Mouse (Mus musculus) kidney, embryonic 14.5 days (tissue): ENCODE data around the gene Pja2. TPM values are rescaled to one million over a fixed set of nuclear protein-coding genes. Genes with fewer than 3 reads are reported as not detected.
A peak's percentile ranks its signal among the peaks of the same experiment; 100 is the strongest.
"Not testable (repeated sequence)": the region's sequence is repeated elsewhere in the genome, so short reads cannot be mapped to it uniquely, and the experiment has no call there.

Experiments used
- ATAC-seq: fragments of 200-750 bp; cut with Nextera tagmentation; 2 replicates; pipeline ENCODE4 v1.8.0; 2017; ENCODE audit warnings: moderate number of reproducible peaks, mild to moderate bottlenecking, moderate TSS enrichment, moderate library complexity; ENCODE audit not compliant: low FRiP score, low TSS enrichment
- H3K27ac ChIP-seq: fragments of 300-500 bp; sonication (generic); 2 replicates; pipeline ENCODE4 v1.5.1; 2014; ENCODE audit warnings: low read depth, mild to moderate bottlenecking, low read length, moderate library complexity, mixed read lengths
- H3K27me3 ChIP-seq: fragments of 300-500 bp; sonication (generic); 2 replicates; pipeline ENCODE4 v1.6.1; 2014; ENCODE audit warnings: mild to moderate bottlenecking, low read length; ENCODE audit not compliant: control insufficient read depth, insufficient read depth
- H3K36me3 ChIP-seq: fragments of 300-500 bp; sonication (generic); 2 replicates; pipeline ENCODE4 v1.6.1; 2014; ENCODE audit warnings: low read length, mixed read lengths; ENCODE audit not compliant: control insufficient read depth, insufficient read depth
- H3K4me1 ChIP-seq: fragments of 300-500 bp; sonication (generic); 2 replicates; pipeline ENCODE4 v1.6.1; 2014; ENCODE audit warnings: low read length, mixed read lengths; ENCODE audit not compliant: control insufficient read depth, insufficient read depth
- H3K4me2 ChIP-seq: fragments of 300-500 bp; sonication (generic); replicated peaks from 2 replicates; pipeline ENCODE4 v1.6.1; 2014; ENCODE audit warnings: low read depth, mild to moderate bottlenecking, low read length
- H3K4me3 ChIP-seq: fragments of 300-500 bp; sonication (generic); 2 replicates; pipeline ENCODE4 v1.5.1; 2014; ENCODE audit warnings: mild to moderate bottlenecking, low read length
- H3K9ac ChIP-seq: fragments of 300-500 bp; sonication (generic); 2 replicates; pipeline ENCODE4 v1.6.1; 2014; ENCODE audit warnings: low read depth, mild to moderate bottlenecking, low read length, moderate library complexity
- H3K9me3 ChIP-seq: fragments of 300-500 bp; sonication (generic); 2 replicates; pipeline ENCODE4 v1.6.1; 2016; ENCODE audit warnings: low read length; ENCODE audit not compliant: control insufficient read depth
- WGBS: fragments of 180-500 bp; shearing (Covaris S2); extraction: QIAGEN DNeasy Blood & Tissue Kit; methylation state at CpG from one replicate; pipeline ENCODE4 v1.1.7; 2014; 5-methylcytosine and 5-hydroxymethylcytosine counted together
- polyA plus RNA-seq: library from polyadenylated mRNA; unstranded; fragments of >200 nt; fragmentation: Nextera tagmentation; extraction: Ambion mirVana; gene quantifications from 2 replicates; pipeline ENCODE4 v1.2.1, GENCODE M21; 2014

Gene Pja2
- polyA plus RNA-seq, 1 experiment from 2014 or later = 64.7 TPM

- Histone ChIP-seq H3K36me3 (peaks cover 11% of the 10 kb centered on the region; the same call in 1 of the 2 replicates), H3K27me3 (no peaks in the 10 kb centered on the region), H3K4me2 (no peak overlapping the region), H3K27ac (no peak overlapping the region), H3K9ac (no peak overlapping the region), H3K4me3 (no peak overlapping the region), H3K9me3 (no peaks in the 10 kb centered on the region), H3K4me1 (no peaks in the 10 kb centered on the region)
- no peak for ATAC-seq
- 94% methylated on average over 5 of the region's 5 CpGs for WGBS
Measured at GRCm38 (mm10) chr17:64297628-64298027, 34.1 kb downstream of the Pja2 start.

GRCm38 (mm10) chr17:64292740-64293139 lies 39.0 kb downstream of the Pja2 start:
- H3K9ac ChIP-seq = no peak overlapping the region
- no peak overlapping the region for H3K27ac ChIP-seq
- ATAC-seq = no peak
- no peak overlapping the region for H3K4me3 ChIP-seq
- H3K9me3 ChIP-seq = no peaks in the 10 kb centered on the region
- no peak overlapping the region for H3K4me2 ChIP-seq
- WGBS = 93% methylated on average over 8 of the region's 8 CpGs
- H3K36me3 ChIP-seq = peaks cover 32% of the 10 kb centered on the region; the same call in 1 of the 2 replicates
- H3K27me3 ChIP-seq = no peaks in the 10 kb centered on the region
- no peaks in the 10 kb centered on the region for H3K4me1 ChIP-seq

- Histone ChIP-seq H3K9ac (no peak overlapping the region), H3K27me3 (no peaks in the 10 kb centered on the region), H3K4me3 (no peak overlapping the region), H3K4me2 (no peak overlapping the region), H3K4me1 (no peaks in the 10 kb centered on the region), H3K36me3 (peaks cover 50% of the 10 kb centered on the region; the same call in 1 of the 2 replicates), H3K9me3 (no peaks in the 10 kb centered on the region), H3K27ac (no peak overlapping the region)
- no peak for ATAC-seq
- WGBS = 66% methylated on average over 4 of the region's 4 CpGs
Measured at GRCm38 (mm10) chr17:64289684-64290083, 42.0 kb downstream of the Pja2 start.

- WGBS = 93% methylated on average over 7 of the region's 7 CpGs
- H3K4me3 ChIP-seq = no peak overlapping the region
- no peak for ATAC-seq
- no peak overlapping the region for H3K9ac ChIP-seq
- H3K36me3 ChIP-seq = peaks cover 57% of the 10 kb centered on the region
- no peak overlapping the region for H3K4me2 ChIP-seq
- H3K27ac ChIP-seq = no peak overlapping the region
- no peaks in the 10 kb centered on the region for H3K4me1 ChIP-seq
- H3K27me3 ChIP-seq = no peaks in the 10 kb centered on the region
- no peaks in the 10 kb centered on the region for H3K9me3 ChIP-seq
Measured at GRCm38 (mm10) chr17:64288000-64288399, 43.7 kb downstream of the Pja2 start.

- Histone ChIP-seq H3K4me1 (no peaks in the 10 kb centered on the region), H3K4me3 (no peak overlapping the region), H3K36me3 (peaks cover 62% of the 10 kb centered on the region), H3K4me2 (no peak overlapping the region), H3K27me3 (no peaks in the 10 kb centered on the region), H3K27ac (no peak overlapping the region), H3K9ac (no peak overlapping the region), H3K9me3 (no peaks in the 10 kb centered on the region)
- ATAC-seq = no peak
- WGBS = 87% methylated on average over 3 of the region's 3 CpGs
Measured at GRCm38 (mm10) chr17:64286836-64287235, 44.9 kb downstream of the Pja2 start.

DNA sequence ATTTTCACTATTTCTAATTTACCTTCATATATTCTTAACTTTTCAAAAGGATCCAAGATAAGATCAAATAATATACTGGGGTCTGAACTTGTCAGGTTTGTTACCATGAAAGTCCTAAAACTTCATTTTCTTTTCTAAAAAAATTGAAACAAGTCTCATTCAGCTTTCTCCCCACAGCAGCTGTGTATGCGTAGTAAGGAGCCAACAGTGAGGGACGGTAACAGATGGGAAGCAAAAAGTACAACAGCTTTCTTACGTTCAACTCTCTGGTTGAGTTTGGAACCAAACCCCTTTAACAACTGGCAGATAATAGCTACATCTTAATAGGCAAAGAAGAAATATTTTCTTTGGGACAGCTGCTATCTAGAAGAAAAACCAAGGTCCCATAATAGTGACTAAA lies 50.3 kb downstream of the Pja2 start:
- not testable (repeated sequence) for H3K9ac ChIP-seq, H3K4me1 ChIP-seq, H3K4me3 ChIP-seq, H3K27ac ChIP-seq, ATAC-seq, H3K9me3 ChIP-seq, H3K4me2 ChIP-seq, H3K27me3 ChIP-seq
- 76% methylated on average over 3 of the region's 3 CpGs for WGBS
- H3K36me3 ChIP-seq = peaks cover 41% of the 10 kb centered on the region

DNA sequence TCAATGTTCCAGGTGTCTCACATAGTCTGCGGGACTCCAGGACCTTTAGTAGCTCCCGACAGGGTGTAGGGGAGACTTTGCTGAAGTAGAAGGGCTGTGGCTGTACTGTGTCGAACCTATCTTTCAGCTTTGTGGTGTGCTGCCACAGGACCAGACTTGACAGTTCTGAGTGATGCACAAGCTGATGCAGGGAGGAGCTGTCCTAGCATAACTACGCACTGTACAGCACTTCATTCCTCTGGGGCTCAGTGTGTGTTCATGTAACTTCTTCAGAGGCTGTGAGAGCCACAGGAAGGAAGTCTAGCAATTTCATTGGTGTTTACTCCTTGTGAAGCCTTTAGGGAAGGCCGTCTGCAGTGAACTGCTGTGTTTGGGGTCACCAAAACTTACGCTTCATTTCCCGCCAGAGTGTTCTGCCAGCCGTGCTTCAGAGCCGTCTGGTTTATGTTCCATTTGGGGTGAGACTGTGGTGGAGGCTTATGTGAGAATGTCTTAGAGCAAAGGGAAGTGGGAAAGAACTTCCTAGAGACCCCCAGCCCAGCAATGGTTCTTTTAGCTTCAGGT lies 54.0 kb downstream of the Pja2 start:
- 54% methylated on average over 9 of the region's 9 CpGs for WGBS
- peak; percentile 25; the same call in 1 of the 2 replicates for ATAC-seq
- Histone ChIP-seq H3K4me1 (peaks cover 6% of the 10 kb centered on the region), H3K9ac (no peak overlapping the region), H3K36me3 (peaks cover 14% of the 10 kb centered on the region; the same call in 1 of the 2 replicates), H3K4me2 (no peak overlapping the region), H3K9me3 (no peaks in the 10 kb centered on the region), H3K27me3 (no peaks in the 10 kb centered on the region), H3K27ac (no peak overlapping the region), H3K4me3 (no peak overlapping the region)

DNA sequence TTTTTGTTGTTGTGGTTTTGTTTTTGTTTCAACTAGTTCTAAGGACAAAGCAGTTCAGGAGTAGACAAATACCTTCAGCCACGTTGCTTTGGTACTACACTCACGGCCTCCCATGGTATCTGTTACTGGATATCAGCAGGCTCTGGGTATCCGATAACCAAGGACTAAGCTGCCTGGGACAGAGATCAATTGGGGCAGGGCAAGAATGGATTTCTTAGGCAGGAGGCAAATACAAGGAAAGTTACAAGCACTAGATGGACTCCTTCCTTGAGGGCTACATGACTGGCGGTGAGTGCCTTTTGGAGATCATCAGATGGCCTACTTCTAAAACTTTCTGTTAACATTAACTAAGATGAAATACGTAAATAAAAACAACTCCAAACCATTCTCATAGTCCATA lies 55.0 kb downstream of the Pja2 start:
- Histone ChIP-seq H3K4me1 (peaks cover 6% of the 10 kb centered on the region), H3K4me3 (no peak overlapping the region), H3K27me3 (no peaks in the 10 kb centered on the region), H3K9me3 (no peaks in the 10 kb centered on the region), H3K9ac (no peak overlapping the region), H3K36me3 (peaks cover 8% of the 10 kb centered on the region; the same call in 1 of the 2 replicates), H3K4me2 (no peak overlapping the region), H3K27ac (no peak overlapping the region)
- 73% methylated on average over 5 of the region's 5 CpGs for WGBS
- no peak for ATAC-seq

DNA sequence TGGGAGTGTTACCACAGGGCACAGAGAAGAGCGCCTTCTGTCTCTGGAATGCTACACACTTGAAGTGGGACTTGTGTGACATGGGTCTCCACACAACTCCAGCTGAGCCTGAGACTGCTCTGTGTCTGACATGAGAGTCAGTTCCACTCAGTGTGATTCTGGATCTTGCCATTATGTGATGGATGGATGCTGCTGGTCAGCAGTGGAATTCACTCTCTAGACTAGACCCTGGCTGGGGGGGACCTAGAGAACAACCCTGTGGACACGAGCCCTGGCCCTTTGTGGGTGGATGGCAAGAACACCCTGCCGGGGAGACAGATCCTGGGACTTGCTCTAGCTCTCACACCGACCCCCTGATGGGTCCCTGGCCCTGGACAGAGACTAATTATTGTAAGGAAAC lies 56.5 kb downstream of the Pja2 start:
- no peak overlapping the region for H3K4me3 ChIP-seq
- H3K9ac ChIP-seq = no peak overlapping the region
- no peak for ATAC-seq
- H3K9me3 ChIP-seq = no peaks in the 10 kb centered on the region
- WGBS = 83% methylated on average over 4 of the region's 4 CpGs
- H3K4me2 ChIP-seq = no peak overlapping the region
- peaks cover 5% of the 10 kb centered on the region; the same call in 1 of the 2 replicates for H3K36me3 ChIP-seq
- H3K27ac ChIP-seq = no peak overlapping the region
- peaks cover 6% of the 10 kb centered on the region for H3K4me1 ChIP-seq
- no peaks in the 10 kb centered on the region for H3K27me3 ChIP-seq
